Mouse (Mus musculus) heart, embryonic 12.5 days (tissue): ENCODE results near the gene Ddx19a. TPM values are rescaled to one million over a fixed set of nuclear protein-coding genes. Genes with fewer than 3 reads are reported as not detected.
"Not testable (repeated sequence)": the region's sequence is repeated elsewhere in the genome, so short reads cannot be mapped to it uniquely, and the experiment has no call there.

ENCODE experiments used
- ATAC-seq: fragments of 200-750 bp; cut with Nextera tagmentation; 2 replicates; pipeline ENCODE4 v1.8.0; 2017; ENCODE audit warnings: moderate TSS enrichment, moderate library complexity; ENCODE audit not compliant: insufficient number of reproducible peaks, low FRiP score
- H3K27ac ChIP-seq: fragments of 300-500 bp; sonication (generic); 2 replicates; pipeline ENCODE4 v1.5.1; 2016; ENCODE audit warnings: mild to moderate bottlenecking, moderate library complexity; ENCODE audit not compliant: poor library complexity, severe bottlenecking
- H3K27me3 ChIP-seq: fragments of 300-500 bp; sonication (generic); replicated peaks from 2 replicates; pipeline ENCODE4 v1.6.1; 2016; ENCODE audit warnings: mild to moderate bottlenecking, moderate library complexity
- H3K36me3 ChIP-seq: fragments of 300-500 bp; sonication (generic); 2 replicates; pipeline ENCODE4 v1.6.1; 2016; ENCODE audit warnings: mild to moderate bottlenecking, moderate library complexity
- H3K4me1 ChIP-seq: fragments of 300-500 bp; sonication (generic); replicated peaks from 2 replicates; pipeline ENCODE4 v1.6.1; 2016; ENCODE audit warnings: mild to moderate bottlenecking
- H3K4me2 ChIP-seq: fragments of 300-500 bp; sonication (generic); 2 replicates; pipeline ENCODE4 v1.6.1; 2016; ENCODE audit warnings: mild to moderate bottlenecking, moderate library complexity
- H3K4me3 ChIP-seq: fragments of 300-500 bp; sonication (generic); 2 replicates; pipeline ENCODE4 v1.5.1; 2016; ENCODE audit warnings: mild to moderate bottlenecking
- H3K9ac ChIP-seq: fragments of 300-500 bp; sonication (generic); 2 replicates; pipeline ENCODE4 v1.6.1; 2016; ENCODE audit warnings: mild to moderate bottlenecking, moderate library complexity
- H3K9me3 ChIP-seq: fragments of 300-500 bp; sonication (generic); replicated peaks from 2 replicates; pipeline ENCODE4 v1.6.1; 2016; ENCODE audit warnings: mild to moderate bottlenecking, moderate library complexity
- WGBS: fragments of 180-500 bp; shearing (Covaris S2); methylation state at CpG from one replicate; pipeline ENCODE4 v1.1.7; 2016; 5-methylcytosine and 5-hydroxymethylcytosine counted together
- microRNA-seq: library from miRNA; unstranded; fragments of <30 nt; microRNA quantifications from one replicate; pipeline ENCODE4, GENCODE M21; 2017
- polyA plus RNA-seq: library from polyadenylated mRNA; unstranded; fragments of >200 nt; fragmentation: Nextera tagmentation; extraction: Ambion mirVana; gene quantifications from 2 replicates; pipeline ENCODE4 v1.2.1, GENCODE M21; 2016

Gene Ddx19a
- polyA plus RNA-seq, 1 experiment from 2014 or later, result 14.9 TPM

- Histone ChIP-seq H3K4me3 (no peak overlapping the region), H3K36me3 (no peaks in the 10 kb centered on the region), H3K4me2 (peak overlapping the region; percentile 26), H3K4me1 (peaks cover 50% of the 10 kb centered on the region), H3K27ac (peak overlapping the region; percentile 64), H3K9ac (no peak overlapping the region), H3K27me3 (no peaks in the 10 kb centered on the region), H3K9me3 (no peaks in the 10 kb centered on the region)
- WGBS, result 38% methylated on average over 12 of the region's 12 CpGs
- ATAC-seq, result peak; percentile 83
Measured at GRCm38 (mm10) chr8:110931176-110931939, 66.2 kb downstream of the Ddx19a start.

- H3K27ac ChIP-seq, ATAC-seq, H3K27me3 ChIP-seq, H3K9me3 ChIP-seq, H3K4me3 ChIP-seq, H3K9ac ChIP-seq, H3K4me2 ChIP-seq, H3K36me3 ChIP-seq: not testable (repeated sequence)
- peaks cover 56% of the 10 kb centered on the region for H3K4me1 ChIP-seq
- WGBS, result 90% methylated on average over 8 of the region's 8 CpGs
Measured at GRCm38 (mm10) chr8:110929672-110930071, 67.9 kb downstream of the Ddx19a start.

- Histone ChIP-seq H3K4me1 (peaks cover 56% of the 10 kb centered on the region), H3K4me2 (no peak overlapping the region), H3K27ac (no peak overlapping the region), H3K4me3 (no peak overlapping the region), H3K9ac (no peak overlapping the region), H3K27me3 (no peaks in the 10 kb centered on the region), H3K9me3 (no peaks in the 10 kb centered on the region), H3K36me3 (0 out of 2 replicates have a peak, but pooled peaks cover 4% of the 10 kb centered on the region)
- WGBS, result 54% methylated on average over 5 of the region's 5 CpGs
- no peak; the same call in 1 of the 2 replicates for ATAC-seq
Measured at GRCm38 (mm10) chr8:110929066-110929465, 68.5 kb downstream of the Ddx19a start.

- H3K4me3 ChIP-seq, result no peak overlapping the region
- no peaks in the 10 kb centered on the region for H3K9me3 ChIP-seq
- H3K27ac ChIP-seq, result no peak overlapping the region
- no peak overlapping the region for H3K9ac ChIP-seq
- H3K27me3 ChIP-seq, result no peaks in the 10 kb centered on the region
- ATAC-seq, result no peak
- H3K4me2 ChIP-seq, result no peak overlapping the region
- H3K36me3 ChIP-seq, result 0 out of 2 replicates have a peak, but pooled peaks cover 4% of the 10 kb centered on the region
- 68% methylated on average over 7 of the region's 7 CpGs for WGBS
- peaks cover 54% of the 10 kb centered on the region for H3K4me1 ChIP-seq
Measured at GRCm38 (mm10) chr8:110928435-110928834, 69.2 kb downstream of the Ddx19a start.

- H3K27ac ChIP-seq, result no peak overlapping the region
- no peak overlapping the region for H3K4me3 ChIP-seq
- WGBS, result 45% methylated on average over 5 of the region's 5 CpGs
- H3K4me1 ChIP-seq, result peaks cover 48% of the 10 kb centered on the region
- H3K27me3 ChIP-seq, result no peaks in the 10 kb centered on the region
- no peak for ATAC-seq
- H3K9me3 ChIP-seq, result no peaks in the 10 kb centered on the region
- H3K9ac ChIP-seq, result peak overlapping the region; percentile 27; the same call in 1 of the 2 replicates
- 0 out of 2 replicates have a peak, but pooled peaks cover 9% of the 10 kb centered on the region for H3K36me3 ChIP-seq
- H3K4me2 ChIP-seq, result 0 out of 2 replicates have a peak overlapping the region, but pooled peaks have one; percentile 8
Measured at GRCm38 (mm10) chr8:110926690-110927089, 70.9 kb downstream of the Ddx19a start.

GRCm38 (mm10) chr8:110925691-110926140, 71.9 kb downstream of the Ddx19a start:
- H3K9me3 ChIP-seq, result no peaks in the 10 kb centered on the region
- 0 out of 2 replicates have a peak, but pooled peaks cover 9% of the 10 kb centered on the region for H3K36me3 ChIP-seq
- 63% methylated on average over 8 of the region's 8 CpGs for WGBS
- H3K9ac ChIP-seq, result no peak overlapping the region
- H3K4me1 ChIP-seq, result peaks cover 48% of the 10 kb centered on the region
- ATAC-seq, result no peak
- no peaks in the 10 kb centered on the region for H3K27me3 ChIP-seq
- H3K4me3 ChIP-seq, result no peak overlapping the region
- H3K27ac ChIP-seq, result no peak overlapping the region
- H3K4me2 ChIP-seq, result no peak overlapping the region

Small RNA genes within 50 kb of the gene (microRNA-seq; reads per million reads assigned to microRNA genes)
- not detected for gene Gm24103
- gene Mir3473d, result 1.4 reads per million

Other genes with a start within 250 kb of the Ddx19a start
- gene Il34, start 191.9 kb downstream of the Ddx19a start, polyA plus RNA-seq, result 0.13 and 0.32 TPM in 2 replicates
- 65.2 and 65.7 TPM in 2 replicates for gene Cog4, start 151.2 kb downstream of the Ddx19a start, polyA plus RNA-seq
- 106 and 110 TPM in 2 replicates for gene Sf3b3, start 151.0 kb downstream of the Ddx19a start, polyA plus RNA-seq
- 10.0 and 10.2 TPM in 2 replicates for gene Fuk, start 95.3 kb downstream of the Ddx19a start, polyA plus RNA-seq
- 27.1 and 27.6 TPM in 2 replicates for gene St3gal2, start 77.9 kb downstream of the Ddx19a start, polyA plus RNA-seq
- 5.4 and 5.7 TPM in 2 replicates for gene Ddx19b, start 34.0 kb upstream of the Ddx19a start, polyA plus RNA-seq
- gene Aars, start 35.3 kb upstream of the Ddx19a start, polyA plus RNA-seq, result 49.3 and 52.3 TPM in 2 replicates
- gene Exosc6, start 58.5 kb upstream of the Ddx19a start, polyA plus RNA-seq, result 10.9 and 11.6 TPM in 2 replicates
- gene Clec18a, start 94.6 kb upstream of the Ddx19a start, polyA plus RNA-seq, result not detected in 2 replicates
- 16.2 and 18.1 TPM in 2 replicates for gene Pdpr, start 96.8 kb upstream of the Ddx19a start, polyA plus RNA-seq